15 mouse cellular contexts compared by ENCODE assay signal in the genomic region with DNA sequence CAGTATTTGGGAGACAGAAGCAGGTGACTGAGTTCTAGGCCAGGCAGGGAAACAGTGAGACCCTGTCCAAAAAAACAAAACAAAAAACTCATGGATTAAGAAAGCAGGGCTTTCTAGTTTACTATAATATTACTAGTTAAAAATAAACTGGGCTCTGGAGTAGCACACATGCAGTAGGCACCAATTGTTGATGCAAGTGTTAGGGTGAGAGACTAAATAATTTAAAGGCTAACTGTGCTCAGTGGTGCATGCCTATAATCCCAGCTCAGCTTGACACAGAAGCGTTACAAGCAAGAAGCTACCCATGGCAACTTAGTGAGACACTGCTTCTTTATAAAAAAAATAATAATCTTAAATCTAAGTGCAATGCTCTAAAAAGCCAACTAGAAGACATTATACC.
"Had no signal": no experiment of that assay in that cellular context is flagged by ENCODE, and none has a peak within 500 bp of the region (broad histone marks: within the 10 kb centered on the region; RNA-seq: fewer than 3 reads in every experiment).

No protein-coding gene starts in this region.

- DNase-seq: lung, adult 18-20 months; lung, embryonic 14.5 days; right cerebral cortex, adult 18-20 months; right cerebral cortex, postnatal 25 days; right cerebral cortex, postnatal 4 days; spleen, adult 18-20 months; thymus, adult 18-20 months; thymus, postnatal 14 days; thymus, postnatal 36 days had no signal

- H3K4me1 ChIP-seq: midbrain, embryonic 10.5 days; midbrain, embryonic 13.5 days; neural tube, embryonic 13.5 days; neural tube, embryonic 15.5 days had no signal

- H3K9ac ChIP-seq: lung, embryonic 14.5 days; midbrain, embryonic 13.5 days; neural tube, embryonic 13.5 days; neural tube, embryonic 15.5 days had no signal

- H3K9me3 ChIP-seq: midbrain, embryonic 10.5 days; midbrain, embryonic 13.5 days; neural tube, embryonic 13.5 days; neural tube, embryonic 15.5 days had no signal

- H3K4me2 ChIP-seq: lung, embryonic 14.5 days; midbrain, embryonic 13.5 days; neural tube, embryonic 13.5 days; neural tube, embryonic 15.5 days had no signal

- H3K27ac ChIP-seq: midbrain, embryonic 10.5 days; midbrain, embryonic 13.5 days; neural tube, embryonic 13.5 days; neural tube, embryonic 15.5 days had no signal

- H3K27me3 ChIP-seq: midbrain, embryonic 13.5 days; neural tube, embryonic 13.5 days; neural tube, embryonic 15.5 days had no signal

- H3K4me3 ChIP-seq: midbrain, embryonic 10.5 days; midbrain, embryonic 13.5 days; myocyte; neural tube, embryonic 13.5 days; neural tube, embryonic 15.5 days had no signal

- ATAC-seq: midbrain, embryonic 13.5 days; midbrain, embryonic 16.5 days had no signal
